Mouse (Mus musculus) embryonic fibroblast, embryonic 13.5 days (primary cell): ENCODE data around the gene Omp.

ENCODE experiments used
- CTCF ChIP-seq: IDR thresholded peaks from 2 replicates; pipeline ENCODE4 v1.5.1; 2011; ENCODE audit warnings: mild to moderate bottlenecking, control low read depth, low read length, moderate library complexity, borderline replicate concordance; ENCODE audit not compliant: insufficient read depth
- POLR2A ChIP-seq: IDR thresholded peaks from 2 replicates; pipeline ENCODE4 v1.6.1; 2011; ENCODE audit warnings: low read depth, mild to moderate bottlenecking, control low read depth, low read length, moderate library complexity

DNA sequence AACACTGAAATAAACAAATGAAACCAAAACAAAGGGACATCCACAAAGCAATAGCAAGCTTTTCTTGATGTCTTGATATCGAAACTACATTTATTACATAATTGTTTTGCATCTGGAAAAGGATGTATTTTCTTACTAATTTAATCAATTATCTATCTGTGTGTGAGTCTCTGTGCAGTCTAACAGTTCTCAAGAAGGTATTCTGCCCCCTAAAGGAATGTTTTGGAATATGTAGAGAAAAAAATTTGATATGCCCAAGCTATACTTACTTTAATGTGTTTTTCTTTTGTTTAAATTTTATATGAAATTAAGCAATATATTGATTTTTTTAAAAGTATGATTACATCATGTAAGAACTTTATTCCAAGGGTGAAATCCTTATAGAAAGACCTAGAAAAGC is 45.3 kb upstream of the Omp start:
- TF ChIP-seq CTCF (no peak), POLR2A (no peak)
